Mouse (Mus musculus): ENCODE results near the gene Pnldc1.
"Not testable (repeated sequence)": the region's sequence is repeated elsewhere in the genome, so short reads cannot be mapped to it uniquely, and the experiment has no call there.

- not testable (repeated sequence) for TF ChIP-seq CTCF (IDR thresholded peaks at IDR 0.05; ENCODE audit: borderline replicate concordance, extremely low read depth, insufficient read depth, insufficient read length); POLR2A (IDR thresholded peaks at IDR 0.05; ENCODE audit: borderline replicate concordance, extremely low read depth, insufficient read depth, insufficient read length, poor library complexity, severe bottlenecking)
Observed at GRCm38 (mm10) chr17:12931576-12931975, 21.5 kb upstream of the Pnldc1 start.

All from brain, embryonic 14.5 days (tissue).